Mouse (Mus musculus) kidney, embryonic 15.5 days (tissue): Measurements from ENCODE around the gene Ldlrad3. TPM values are rescaled to one million over a fixed set of nuclear protein-coding genes. Genes with fewer than 3 reads are reported as not detected.

Experiments
- ATAC-seq: fragments of 200-750 bp; cut with Nextera tagmentation; replicated peaks from 2 replicates; pipeline ENCODE4 v1.8.0; 2017; ENCODE audit warnings: moderate TSS enrichment; ENCODE audit not compliant: low FRiP score
- H3K27ac ChIP-seq: fragments of 300-500 bp; sonication (generic); 2 replicates; pipeline ENCODE4 v1.5.1; 2015; ENCODE audit warnings: mild to moderate bottlenecking, inconsistent platforms
- H3K27me3 ChIP-seq: fragments of 300-500 bp; sonication (generic); 2 replicates; pipeline ENCODE4 v1.6.1; 2015; ENCODE audit warnings: inconsistent platforms
- H3K36me3 ChIP-seq: fragments of 300-500 bp; sonication (generic); 2 replicates; pipeline ENCODE4 v1.6.1; 2015; ENCODE audit warnings: inconsistent platforms
- H3K4me1 ChIP-seq: fragments of 300-500 bp; sonication (generic); 2 replicates; pipeline ENCODE4 v1.6.1; 2015; ENCODE audit warnings: inconsistent platforms
- H3K4me2 ChIP-seq: fragments of 300-500 bp; sonication (generic); 2 replicates; pipeline ENCODE4 v1.6.1; 2015; ENCODE audit warnings: moderate library complexity, mild to moderate bottlenecking, inconsistent platforms
- H3K4me3 ChIP-seq: fragments of 300-500 bp; sonication (generic); replicated peaks from 2 replicates; pipeline ENCODE4 v1.5.1; 2015; ENCODE audit warnings: mild to moderate bottlenecking, inconsistent platforms
- H3K9ac ChIP-seq: fragments of 300-500 bp; sonication (generic); 2 replicates; pipeline ENCODE4 v1.6.1; 2015; ENCODE audit warnings: mild to moderate bottlenecking, inconsistent platforms
- H3K9me3 ChIP-seq: fragments of 300-500 bp; sonication (generic); replicated peaks from 2 replicates; pipeline ENCODE4 v1.6.1; 2016; ENCODE audit warnings: inconsistent platforms
- WGBS: fragments of 180-500 bp; shearing (Covaris S2); methylation state at CpG from one replicate; pipeline ENCODE4 v1.1.7; 2015; ENCODE audit warnings: mixed read lengths; 5-methylcytosine and 5-hydroxymethylcytosine counted together
- polyA plus RNA-seq: library from polyadenylated mRNA; unstranded; fragments of >200 nt; fragmentation: Nextera tagmentation; extraction: Ambion mirVana; gene quantifications from 2 replicates; pipeline ENCODE4 v1.2.1, GENCODE M21; 2015

The Ldlrad3 gene
- polyA plus RNA-seq, result 38.0 and 40.4 TPM in 2 replicates

- H3K27me3 ChIP-seq, result no peaks in the 10 kb centered on the region
- no peaks in the 10 kb centered on the region for H3K9me3 ChIP-seq
- H3K36me3 ChIP-seq, result no peaks in the 10 kb centered on the region
- H3K9ac ChIP-seq, result peak within 1 kb of the TSS; percentile 84
- peaks cover 41% of the 10 kb centered on the region for H3K4me1 ChIP-seq
- peak within 1 kb of the TSS; percentile 96 for H3K27ac ChIP-seq
- peak; percentile 97 for ATAC-seq
- WGBS, result 0% methylated on average over 68 of the region's 77 CpGs
- H3K4me2 ChIP-seq, result peak within 1 kb of the TSS; percentile 83
- H3K4me3 ChIP-seq, result peak within 1 kb of the TSS; percentile 85
Observed at GRCm38 (mm10) chr2:102185951-102186561, at the start of gene Ldlrad3. Ldlrad3 (minus strand) TSS chr2:102186385.

GRCm38 (mm10) chr2:102231470-102231869 lies 45.3 kb upstream of the Ldlrad3 start:
- Histone ChIP-seq H3K4me1 (peaks cover 8% of the 10 kb centered on the region), H3K27me3 (no peaks in the 10 kb centered on the region), H3K4me2 (no peak overlapping the region), H3K36me3 (no peaks in the 10 kb centered on the region), H3K9me3 (no peaks in the 10 kb centered on the region), H3K27ac (peak overlapping the region; percentile 74), H3K9ac (no peak overlapping the region), H3K4me3 (no peak overlapping the region)
- WGBS, result 40% methylated on average over 5 of the region's 5 CpGs
- ATAC-seq, result peak; percentile 91

GRCm38 (mm10) chr2:102229126-102229525 lies 42.9 kb upstream of the Ldlrad3 start:
- no peak overlapping the region for H3K9ac ChIP-seq
- 92% methylated on average over 2 of the region's 2 CpGs for WGBS
- no peak for ATAC-seq
- no peaks in the 10 kb centered on the region for H3K9me3 ChIP-seq
- H3K36me3 ChIP-seq, result no peaks in the 10 kb centered on the region
- H3K4me3 ChIP-seq, result no peak overlapping the region
- 0 out of 2 replicates have a peak, but pooled peaks cover 2% of the 10 kb centered on the region for H3K27me3 ChIP-seq
- no peak overlapping the region for H3K27ac ChIP-seq
- H3K4me1 ChIP-seq, result peaks cover 8% of the 10 kb centered on the region
- no peak overlapping the region for H3K4me2 ChIP-seq

GRCm38 (mm10) chr2:102228331-102228730 lies 42.1 kb upstream of the Ldlrad3 start:
- no peaks in the 10 kb centered on the region for H3K9me3 ChIP-seq
- no peak for ATAC-seq
- 64% methylated on average over 5 of the region's 5 CpGs for WGBS
- no peak overlapping the region for H3K27ac ChIP-seq
- no peaks in the 10 kb centered on the region for H3K36me3 ChIP-seq
- peaks cover 11% of the 10 kb centered on the region for H3K4me1 ChIP-seq
- H3K27me3 ChIP-seq, result 0 out of 2 replicates have a peak, but pooled peaks cover 3% of the 10 kb centered on the region
- H3K4me3 ChIP-seq, result no peak overlapping the region
- H3K4me2 ChIP-seq, result no peak overlapping the region
- no peak overlapping the region for H3K9ac ChIP-seq

GRCm38 (mm10) chr2:102227839-102228238 lies 41.7 kb upstream of the Ldlrad3 start:
- no peak for ATAC-seq
- WGBS, result 79% methylated on average over 8 of the region's 8 CpGs
- H3K27me3 ChIP-seq, result 0 out of 2 replicates have a peak, but pooled peaks cover 3% of the 10 kb centered on the region

GRCm38 (mm10) chr2:102226274-102226673 lies 40.1 kb upstream of the Ldlrad3 start:
- Histone ChIP-seq H3K9ac (no peak overlapping the region), H3K4me1 (peaks cover 7% of the 10 kb centered on the region)
- WGBS, result 73% methylated on average over 15 of the region's 15 CpGs

More at GRCm38 (mm10) chr2:102227839-102228238, 41.7 kb upstream of the Ldlrad3 start:
- no peak overlapping the region for H3K27ac ChIP-seq
- no peaks in the 10 kb centered on the region for H3K36me3 ChIP-seq
- peaks cover 11% of the 10 kb centered on the region for H3K4me1 ChIP-seq
- H3K4me3 ChIP-seq, result no peak overlapping the region
- no peak overlapping the region for H3K9ac ChIP-seq
- H3K4me2 ChIP-seq, result no peak overlapping the region
- no peaks in the 10 kb centered on the region for H3K9me3 ChIP-seq

GRCm38 (mm10) chr2:102223355-102224128 lies 37.4 kb upstream of the Ldlrad3 start:
- Histone ChIP-seq H3K36me3 (no peaks in the 10 kb centered on the region), H3K9ac (no peak overlapping the region), H3K4me2 (no peak overlapping the region), H3K4me3 (no peak overlapping the region), H3K9me3 (no peaks in the 10 kb centered on the region), H3K4me1 (0 out of 2 replicates have a peak, but pooled peaks cover 3% of the 10 kb centered on the region), H3K27ac (no peak overlapping the region), H3K27me3 (0 out of 2 replicates have a peak, but pooled peaks cover 3% of the 10 kb centered on the region)
- ATAC-seq, result no peak
- 36% methylated on average over 11 of the region's 11 CpGs for WGBS

More at GRCm38 (mm10) chr2:102226274-102226673, 40.1 kb upstream of the Ldlrad3 start:
- Histone ChIP-seq H3K4me3 (no peak overlapping the region), H3K4me2 (no peak overlapping the region), H3K27me3 (0 out of 2 replicates have a peak, but pooled peaks cover 3% of the 10 kb centered on the region), H3K27ac (no peak overlapping the region), H3K9me3 (no peaks in the 10 kb centered on the region), H3K36me3 (no peaks in the 10 kb centered on the region)
- ATAC-seq, result no peak

GRCm38 (mm10) chr2:102222749-102223148 lies 36.6 kb upstream of the Ldlrad3 start:
- WGBS, result 61% methylated on average over 3 of the region's 3 CpGs

GRCm38 (mm10) chr2:102216817-102217216 lies 30.6 kb upstream of the Ldlrad3 start:
- Histone ChIP-seq H3K4me3 (no peak overlapping the region), H3K9ac (no peak overlapping the region), H3K4me1 (peaks cover 7% of the 10 kb centered on the region), H3K36me3 (no peaks in the 10 kb centered on the region), H3K4me2 (no peak overlapping the region), H3K9me3 (no peaks in the 10 kb centered on the region), H3K27me3 (no peaks in the 10 kb centered on the region), H3K27ac (no peak overlapping the region)
- WGBS, result 93% methylated on average over 1 of the region's 1 CpGs
- no peak for ATAC-seq

More at GRCm38 (mm10) chr2:102222749-102223148, 36.6 kb upstream of the Ldlrad3 start:
- Histone ChIP-seq H3K27ac (no peak overlapping the region), H3K9ac (no peak overlapping the region), H3K36me3 (no peaks in the 10 kb centered on the region), H3K4me3 (no peak overlapping the region), H3K27me3 (0 out of 2 replicates have a peak, but pooled peaks cover 3% of the 10 kb centered on the region), H3K4me2 (no peak overlapping the region), H3K4me1 (0 out of 2 replicates have a peak, but pooled peaks cover 3% of the 10 kb centered on the region), H3K9me3 (no peaks in the 10 kb centered on the region)
- ATAC-seq, result 0 out of 2 replicates have a peak, but pooled peaks have one; percentile 15

- H3K4me1 ChIP-seq, result peaks cover 8% of the 10 kb centered on the region
- 10% methylated on average over 4 of the region's 4 CpGs for WGBS
- H3K27ac ChIP-seq, result no peak overlapping the region
- 0 out of 2 replicates have a peak overlapping the region, but pooled peaks have one; percentile 14 for H3K4me2 ChIP-seq
- ATAC-seq, result peak; percentile 54; the same call in 1 of the 2 replicates
- H3K36me3 ChIP-seq, result no peaks in the 10 kb centered on the region
- no peak overlapping the region for H3K9ac ChIP-seq
- H3K27me3 ChIP-seq, result peaks cover under 1% of the 10 kb centered on the region; the same call in 1 of the 2 replicates
- H3K4me3 ChIP-seq, result no peak overlapping the region
- no peaks in the 10 kb centered on the region for H3K9me3 ChIP-seq
Observed at GRCm38 (mm10) chr2:102212096-102212495, 25.9 kb upstream of the Ldlrad3 start.

- ATAC-seq, result no peak
- no peak overlapping the region for H3K4me3 ChIP-seq
- 8% methylated on average over 14 of the region's 14 CpGs for WGBS
- H3K36me3 ChIP-seq, result no peaks in the 10 kb centered on the region
- peak overlapping the region; percentile 34 for H3K4me2 ChIP-seq
- H3K4me1 ChIP-seq, result peaks cover 9% of the 10 kb centered on the region
- H3K9ac ChIP-seq, result no peak overlapping the region
- H3K27me3 ChIP-seq, result peaks cover 23% of the 10 kb centered on the region
- no peaks in the 10 kb centered on the region for H3K9me3 ChIP-seq
- H3K27ac ChIP-seq, result no peak overlapping the region
Observed at GRCm38 (mm10) chr2:102205672-102206399, 19.7 kb upstream of the Ldlrad3 start.
